Mouse (Mus musculus) gastrocnemius, adult 18-20 months (tissue): ENCODE measurements around the gene Rreb1. TPM values are rescaled to one million over a fixed set of nuclear protein-coding genes. Genes with fewer than 3 reads are reported as not detected.
A peak's percentile ranks its signal among the peaks of the same experiment; 100 is the strongest.

Experiments used
- DNase-seq: peaks from one replicate; pipeline ENCODE4 v3.0.0; 2021; ENCODE audit warnings: low spot score
- total RNA-seq, 2 experiments: library from RNA; stranded (reverse); gene quantifications; 2 replicates each; pipeline ENCODE4 v1.2.3; 2021

Rreb1 gene
- total RNA-seq, 2 experiments from 2014 or later, result 25.9 to 32.7 TPM

- no peak for DNase-seq
Observed at GRCm38 (mm10) chr13:37851617-37852016, 73.4 kb downstream of the Rreb1 start.

- no peak for DNase-seq
Observed at GRCm38 (mm10) chr13:37852850-37853249, 74.7 kb downstream of the Rreb1 start.

- DNase-seq, result no peak
Observed at GRCm38 (mm10) chr13:37853441-37853840, 75.2 kb downstream of the Rreb1 start.

- peak; percentile 44 for DNase-seq
Observed at GRCm38 (mm10) chr13:37854031-37854431, 75.8 kb downstream of the Rreb1 start.

GRCm38 (mm10) chr13:37854455-37855220, 76.4 kb downstream of the Rreb1 start:
- DNase-seq, result no peak

- no peak for DNase-seq
Observed at GRCm38 (mm10) chr13:37855221-37855757, 77.1 kb downstream of the Rreb1 start.

GRCm38 (mm10) chr13:37855765-37856164, 77.6 kb downstream of the Rreb1 start:
- DNase-seq, result no peak

GRCm38 (mm10) chr13:37856537-37856936, 78.3 kb downstream of the Rreb1 start:
- DNase-seq, result no peak

- DNase-seq, result peak; percentile 94
Observed at GRCm38 (mm10) chr13:37857284-37858065, 79.3 kb downstream of the Rreb1 start.

- DNase-seq, result peak; percentile 39
Observed at GRCm38 (mm10) chr13:37858066-37858501, 79.9 kb downstream of the Rreb1 start.

- DNase-seq, result no peak
Observed at GRCm38 (mm10) chr13:37858508-37858907, 80.3 kb downstream of the Rreb1 start.

- DNase-seq, result no peak
Observed at GRCm38 (mm10) chr13:37859782-37860181, 81.6 kb downstream of the Rreb1 start.

- DNase-seq, result no peak
Observed at GRCm38 (mm10) chr13:37860204-37860603, 82.0 kb downstream of the Rreb1 start.

- DNase-seq, result no peak
Observed at GRCm38 (mm10) chr13:37860789-37861188, 82.6 kb downstream of the Rreb1 start.

- no peak for DNase-seq
Observed at GRCm38 (mm10) chr13:37862492-37862891, 84.3 kb downstream of the Rreb1 start.

- no peak for DNase-seq
Observed at GRCm38 (mm10) chr13:37863643-37864042, 85.4 kb downstream of the Rreb1 start.

- DNase-seq, result no peak
Observed at GRCm38 (mm10) chr13:37864697-37865096, 86.5 kb downstream of the Rreb1 start.

GRCm38 (mm10) chr13:37866296-37866695, 88.1 kb downstream of the Rreb1 start:
- no peak for DNase-seq

GRCm38 (mm10) chr13:37866846-37867245, 88.6 kb downstream of the Rreb1 start:
- no peak for DNase-seq

- no peak for DNase-seq
Observed at GRCm38 (mm10) chr13:37870118-37870908, 92.1 kb downstream of the Rreb1 start.

- DNase-seq, result no peak
Observed at GRCm38 (mm10) chr13:37872142-37872835, 94.1 kb downstream of the Rreb1 start.
